Mouse (Mus musculus): ENCODE results near the gene Tnfaip3. TPM values are rescaled to one million over a fixed set of nuclear protein-coding genes. Genes with fewer than 3 reads are reported as not detected.
A peak's percentile ranks its signal among the peaks of the same experiment; 100 is the strongest.

Tnfaip3 gene
- polyA plus RNA-seq, 1 experiment, result 8.0 TPM

DNA sequence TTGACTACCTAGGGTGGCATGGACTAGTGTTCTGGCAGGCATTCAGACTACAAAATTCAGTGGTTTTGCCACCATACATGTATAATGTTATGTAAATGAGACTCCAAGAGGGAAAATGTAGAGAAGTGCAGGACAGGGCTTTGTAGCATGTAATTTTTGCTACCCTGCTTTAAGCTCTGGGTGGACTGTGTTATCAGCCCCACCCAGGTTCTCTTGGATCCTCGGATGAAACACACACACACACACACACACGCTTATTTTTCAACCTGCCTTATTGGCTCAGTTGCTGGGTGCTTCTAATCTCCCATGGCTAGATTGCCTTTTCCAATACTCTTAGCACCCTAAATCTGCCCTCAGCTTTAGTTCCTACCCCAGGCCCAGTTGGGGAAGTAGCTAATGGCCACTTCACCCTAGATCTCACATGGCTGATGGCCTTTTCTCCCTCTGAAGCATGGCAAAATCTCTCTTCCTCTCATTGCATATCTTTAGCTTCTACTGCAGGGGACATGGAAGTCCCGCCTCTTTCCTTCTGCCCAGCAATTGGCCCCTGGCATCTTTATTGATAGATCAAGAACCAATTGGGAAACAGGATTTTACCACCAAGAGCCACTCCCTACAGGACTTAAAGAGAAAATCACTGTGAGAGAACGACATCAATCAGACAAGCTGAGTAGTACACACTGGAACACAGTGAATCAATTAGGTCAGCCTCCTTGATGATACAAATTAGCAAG lies 28.2 kb upstream of the Tnfaip3 start:
- H3K4me3 ChIP-seq, result peak overlapping the region; percentile 3
- no peak for TF ChIP-seq POLR2AphosphoS2 (IDR thresholded peaks at IDR 0.05; ENCODE audit: insufficient read length, low read depth)
- no peak for TF ChIP-seq MAX (IDR thresholded peaks at IDR 0.05; ENCODE audit: low read depth)
- no peak for TF ChIP-seq SRF (IDR thresholded peaks at IDR 0.05; ENCODE audit: control insufficient read depth, insufficient read length, low read depth)
- TF ChIP-seq MYOD1 (IDR thresholded peaks at IDR 0.05; ENCODE audit: control insufficient read depth in 1 of 3, insufficient read length in 2 of 3, low read depth in 2 of 3), result no peak
- no peak for TF ChIP-seq USF1 (IDR thresholded peaks at IDR 0.05; ENCODE audit: low read depth)
- TF ChIP-seq E2F4 (IDR thresholded peaks at IDR 0.05; ENCODE audit: insufficient read depth), result no peak
- TF ChIP-seq REST (IDR thresholded peaks at IDR 0.05; ENCODE audit: insufficient read depth, insufficient read length), result no peak
- TF ChIP-seq TCF12 (IDR thresholded peaks at IDR 0.05; ENCODE audit: insufficient read depth, poor library complexity, severe bottlenecking), result no peak
- no peak for TF ChIP-seq CEBPB (IDR thresholded peaks at IDR 0.05; ENCODE audit: insufficient read depth, poor library complexity, severe bottlenecking)
- TF ChIP-seq TCF3 (IDR thresholded peaks at IDR 0.05; ENCODE audit: insufficient read length, low read depth), result no peak
- no peak for TF ChIP-seq MYOG (IDR thresholded peaks at IDR 0.05; ENCODE audit: control insufficient read depth in 1 of 3, insufficient read depth in 1 of 3, insufficient read length in 2 of 3, low read depth in 2 of 3)
- no peak for TF ChIP-seq POLR2A (IDR thresholded peaks at IDR 0.05; ENCODE audit: insufficient read length, low read depth)
- H3K27me3 ChIP-seq (ENCODE audit: control insufficient read depth, insufficient read depth, insufficient read length), result no peaks in the 10 kb centered on the region
- H3K4me2 ChIP-seq (ENCODE audit: low read depth), result peak overlapping the region; percentile 69
- H3K79me2 ChIP-seq (ENCODE audit: control insufficient read depth, insufficient read depth), result no peaks in the 10 kb centered on the region
- no peak overlapping the region for H3ac ChIP-seq (ENCODE audit: control insufficient read depth, insufficient read length)
- no peaks in the 10 kb centered on the region for H3K36me3 ChIP-seq (ENCODE audit: control insufficient read depth, insufficient read depth)

DNA sequence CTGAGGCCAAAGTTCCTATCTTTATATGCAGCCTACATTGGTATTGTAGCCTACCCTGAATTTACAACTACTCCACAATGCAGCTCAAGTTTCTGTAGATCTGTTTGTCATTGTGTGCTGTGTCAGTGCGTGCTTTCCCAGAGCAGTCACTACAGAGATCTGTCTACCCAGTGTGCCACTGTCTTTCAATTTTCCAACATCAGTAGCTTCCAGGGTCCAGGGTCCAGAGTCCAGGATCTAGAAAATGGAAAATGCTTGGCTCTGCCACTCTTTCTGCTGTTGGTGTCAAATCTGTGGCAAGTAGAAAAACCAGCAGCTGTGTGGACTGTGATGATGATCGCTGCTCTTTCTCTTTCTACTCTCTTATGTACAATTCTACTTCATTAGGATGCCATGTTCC lies 24.7 kb upstream of the Tnfaip3 start:
- Histone ChIP-seq H3K4me2 (ENCODE audit: low read depth) (no peak overlapping the region), H3K27me3 (ENCODE audit: control insufficient read depth, insufficient read depth, insufficient read length) (no peaks in the 10 kb centered on the region), H3K79me2 (ENCODE audit: control insufficient read depth, insufficient read depth) (no peaks in the 10 kb centered on the region), H3K4me3 (no peak overlapping the region), H3ac (ENCODE audit: control insufficient read depth, insufficient read length) (no peak overlapping the region), H3K36me3 (ENCODE audit: control insufficient read depth, insufficient read depth) (no peaks in the 10 kb centered on the region)
- TF ChIP-seq E2F4 (IDR thresholded peaks at IDR 0.05; ENCODE audit: insufficient read depth) (no peak), TCF12 (IDR thresholded peaks at IDR 0.05; ENCODE audit: insufficient read depth, poor library complexity, severe bottlenecking) (no peak), POLR2AphosphoS2 (IDR thresholded peaks at IDR 0.05; ENCODE audit: insufficient read length, low read depth) (no peak), REST (IDR thresholded peaks at IDR 0.05; ENCODE audit: insufficient read depth, insufficient read length) (no peak), CEBPB (IDR thresholded peaks at IDR 0.05; ENCODE audit: insufficient read depth, poor library complexity, severe bottlenecking) (no peak), MAX (IDR thresholded peaks at IDR 0.05; ENCODE audit: low read depth) (no peak), POLR2A (IDR thresholded peaks at IDR 0.05; ENCODE audit: insufficient read length, low read depth) (no peak), SRF (IDR thresholded peaks at IDR 0.05; ENCODE audit: control insufficient read depth, insufficient read length, low read depth) (no peak), TCF3 (IDR thresholded peaks at IDR 0.05; ENCODE audit: insufficient read length, low read depth) (no peak), USF1 (IDR thresholded peaks at IDR 0.05; ENCODE audit: low read depth) (no peak), MYOG (IDR thresholded peaks at IDR 0.05; ENCODE audit: control insufficient read depth in 1 of 3, insufficient read depth in 1 of 3, insufficient read length in 2 of 3, low read depth in 2 of 3) (no peak), MYOD1 (IDR thresholded peaks at IDR 0.05; ENCODE audit: control insufficient read depth in 1 of 3, insufficient read length in 2 of 3, low read depth in 2 of 3) (no peak)

DNA sequence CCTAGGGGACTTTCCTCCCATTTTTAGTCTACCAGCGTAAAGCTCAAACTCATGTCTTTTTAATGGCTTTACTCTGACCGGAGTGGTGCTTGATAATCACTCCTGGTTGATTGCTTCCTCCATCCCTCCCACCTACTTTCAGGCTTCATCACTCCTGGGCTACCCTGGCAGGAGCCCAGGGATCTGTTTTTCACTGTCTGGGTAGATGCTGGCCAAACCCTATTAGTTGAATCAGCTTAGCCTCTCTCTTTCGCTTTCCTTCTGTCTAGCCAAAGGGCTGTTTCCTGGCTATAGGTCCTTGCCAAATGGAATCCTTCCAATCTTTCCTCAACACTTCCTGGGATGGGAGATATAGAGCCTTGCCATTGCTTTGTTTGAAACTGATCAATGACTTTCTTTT lies 19.3 kb upstream of the Tnfaip3 start:
- H3K36me3 ChIP-seq (ENCODE audit: control insufficient read depth, insufficient read depth), result no peaks in the 10 kb centered on the region
- H3K27me3 ChIP-seq (ENCODE audit: control insufficient read depth, insufficient read depth, insufficient read length), result no peaks in the 10 kb centered on the region
- no peaks in the 10 kb centered on the region for H3K79me2 ChIP-seq (ENCODE audit: control insufficient read depth, insufficient read depth)
- no peak overlapping the region for H3K4me2 ChIP-seq (ENCODE audit: low read depth)
- H3K4me3 ChIP-seq, result no peak overlapping the region
- TF ChIP-seq MYOG (IDR thresholded peaks at IDR 0.05; ENCODE audit: control insufficient read depth in 1 of 3, insufficient read depth in 1 of 3, insufficient read length in 2 of 3, low read depth in 2 of 3), result no peak
- TF ChIP-seq SRF (IDR thresholded peaks at IDR 0.05; ENCODE audit: control insufficient read depth, insufficient read length, low read depth), result no peak
- TF ChIP-seq REST (IDR thresholded peaks at IDR 0.05; ENCODE audit: insufficient read depth, insufficient read length), result no peak
- TF ChIP-seq USF1 (IDR thresholded peaks at IDR 0.05; ENCODE audit: low read depth), result no peak
- no peak for TF ChIP-seq CEBPB (IDR thresholded peaks at IDR 0.05; ENCODE audit: insufficient read depth, poor library complexity, severe bottlenecking)
- no peak for TF ChIP-seq MYOD1 (IDR thresholded peaks at IDR 0.05; ENCODE audit: control insufficient read depth in 1 of 3, insufficient read length in 2 of 3, low read depth in 2 of 3)
- no peak for TF ChIP-seq E2F4 (IDR thresholded peaks at IDR 0.05; ENCODE audit: insufficient read depth)
- no peak overlapping the region for H3ac ChIP-seq (ENCODE audit: control insufficient read depth, insufficient read length)

DNA sequence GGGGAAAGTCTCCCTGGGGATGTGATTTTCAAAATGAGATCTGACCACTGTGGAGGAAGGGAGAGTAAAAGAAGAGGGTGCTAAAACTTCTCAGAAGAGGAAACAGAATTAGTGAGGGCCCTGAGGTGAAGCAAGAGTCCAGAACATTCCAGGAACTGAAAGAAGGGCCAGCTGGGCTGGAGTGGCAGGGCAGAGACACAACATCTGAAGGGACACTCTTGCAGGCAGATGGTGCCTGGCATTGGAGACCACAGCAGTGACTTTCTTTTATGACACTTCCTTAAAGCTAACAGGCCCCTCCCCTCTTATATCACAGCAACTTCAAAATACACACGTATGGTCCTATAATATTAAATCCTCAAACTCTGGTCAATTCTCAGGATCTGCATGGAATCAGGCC lies 18.2 kb upstream of the Tnfaip3 start:
- H3K27me3 ChIP-seq (ENCODE audit: control insufficient read depth, insufficient read depth, insufficient read length), result no peaks in the 10 kb centered on the region
- no peak for TF ChIP-seq MAX (IDR thresholded peaks at IDR 0.05; ENCODE audit: low read depth)
- no peak for TF ChIP-seq MYOD1 (IDR thresholded peaks at IDR 0.05; ENCODE audit: control insufficient read depth in 1 of 3, insufficient read length in 2 of 3, low read depth in 2 of 3)
- no peak for TF ChIP-seq CEBPB (IDR thresholded peaks at IDR 0.05; ENCODE audit: insufficient read depth, poor library complexity, severe bottlenecking)
- TF ChIP-seq E2F4 (IDR thresholded peaks at IDR 0.05; ENCODE audit: insufficient read depth), result no peak
- TF ChIP-seq USF1 (IDR thresholded peaks at IDR 0.05; ENCODE audit: low read depth), result no peak
- TF ChIP-seq SRF (IDR thresholded peaks at IDR 0.05; ENCODE audit: control insufficient read depth, insufficient read length, low read depth), result no peak
- TF ChIP-seq TCF3 (IDR thresholded peaks at IDR 0.05; ENCODE audit: insufficient read length, low read depth), result no peak
- TF ChIP-seq TCF12 (IDR thresholded peaks at IDR 0.05; ENCODE audit: insufficient read depth, poor library complexity, severe bottlenecking), result no peak
- TF ChIP-seq REST (IDR thresholded peaks at IDR 0.05; ENCODE audit: insufficient read depth, insufficient read length), result no peak
- TF ChIP-seq MYOG (IDR thresholded peaks at IDR 0.05; ENCODE audit: control insufficient read depth in 1 of 3, insufficient read depth in 1 of 3, insufficient read length in 2 of 3, low read depth in 2 of 3), result no peak
- TF ChIP-seq POLR2A (IDR thresholded peaks at IDR 0.05; ENCODE audit: insufficient read length, low read depth), result no peak
- TF ChIP-seq POLR2AphosphoS2 (IDR thresholded peaks at IDR 0.05; ENCODE audit: insufficient read length, low read depth), result no peak
- no peaks in the 10 kb centered on the region for H3K79me2 ChIP-seq (ENCODE audit: control insufficient read depth, insufficient read depth)
- H3K4me2 ChIP-seq (ENCODE audit: low read depth), result no peak overlapping the region
- no peak overlapping the region for H3K4me3 ChIP-seq
- H3K36me3 ChIP-seq (ENCODE audit: control insufficient read depth, insufficient read depth), result no peaks in the 10 kb centered on the region
- no peak overlapping the region for H3ac ChIP-seq (ENCODE audit: control insufficient read depth, insufficient read length)
